Mouse (Mus musculus) hindbrain, embryonic 10.5 days (tissue): ENCODE results near the gene Gldc. TPM values are rescaled to one million over a fixed set of nuclear protein-coding genes. Genes with fewer than 3 reads are reported as not detected.

Source experiments
- DNase-seq: peaks from one replicate; pipeline ENCODE4 v3.0.0-alpha.2; 2017; ENCODE audit warnings: low spot score
- H3K27ac ChIP-seq: fragments of 300-500 bp; sonication (generic); 2 replicates; pipeline ENCODE4 v1.5.1; 2016; ENCODE audit warnings: mild to moderate bottlenecking, moderate library complexity
- H3K27me3 ChIP-seq: fragments of 300-500 bp; sonication (generic); 2 replicates; pipeline ENCODE4 v1.6.1; 2016; ENCODE audit warnings: mild to moderate bottlenecking; ENCODE audit not compliant: poor library complexity, insufficient read depth, severe bottlenecking
- H3K36me3 ChIP-seq: fragments of 300-500 bp; sonication (generic); 2 replicates; pipeline ENCODE4 v1.6.1; 2016; ENCODE audit warnings: mild to moderate bottlenecking, moderate library complexity
- H3K4me1 ChIP-seq: fragments of 300-500 bp; sonication (generic); replicated peaks from 2 replicates; pipeline ENCODE4 v1.6.1; 2016; ENCODE audit warnings: mild to moderate bottlenecking
- H3K4me3 ChIP-seq: fragments of 300-500 bp; sonication (generic); 2 replicates; pipeline ENCODE4 v1.5.1; 2016; ENCODE audit warnings: mild to moderate bottlenecking, moderate library complexity
- H3K9me3 ChIP-seq: fragments of 300-500 bp; sonication (generic); 2 replicates; pipeline ENCODE4 v1.6.1; 2016; ENCODE audit warnings: mild to moderate bottlenecking, moderate library complexity
- WGBS: fragments of 180-500 bp; shearing (Covaris S2); methylation state at CpG from one replicate; pipeline ENCODE4 v1.1.7; 2016; 5-methylcytosine and 5-hydroxymethylcytosine counted together
- polyA plus RNA-seq: library from polyadenylated mRNA; unstranded; fragments of >200 nt; fragmentation: Nextera tagmentation; extraction: Ambion mirVana; gene quantifications from 2 replicates; pipeline ENCODE4 v1.2.1, GENCODE M21; 2016

Gene Gldc
- polyA plus RNA-seq, 1 experiment from 2014 or later, result 26.9 TPM

GRCm38 (mm10) chr19:30115606-30116005, 59.6 kb downstream of the Gldc start:
- H3K4me1 ChIP-seq, result peaks cover 36% of the 10 kb centered on the region
- H3K4me3 ChIP-seq, result no peak overlapping the region
- 0 out of 2 replicates have a peak overlapping the region, but pooled peaks have one; percentile 12 for H3K27ac ChIP-seq
- WGBS, result 92% methylated on average over 5 of the region's 5 CpGs
- H3K36me3 ChIP-seq, result peaks cover 71% of the 10 kb centered on the region
- DNase-seq, result no peak
- H3K9me3 ChIP-seq, result no peaks in the 10 kb centered on the region
- H3K27me3 ChIP-seq, result no peaks in the 10 kb centered on the region

GRCm38 (mm10) chr19:30114919-30115441, 60.2 kb downstream of the Gldc start:
- 55% methylated on average over 14 of the region's 14 CpGs for WGBS
- Histone ChIP-seq H3K27ac (peak overlapping the region; percentile 19), H3K9me3 (no peaks in the 10 kb centered on the region), H3K4me3 (no peak overlapping the region), H3K4me1 (peaks cover 35% of the 10 kb centered on the region), H3K36me3 (peaks cover 73% of the 10 kb centered on the region), H3K27me3 (no peaks in the 10 kb centered on the region)
- DNase-seq, result no peak

- peaks cover 71% of the 10 kb centered on the region for H3K36me3 ChIP-seq
- no peak overlapping the region for H3K27ac ChIP-seq
- peaks cover 21% of the 10 kb centered on the region for H3K4me1 ChIP-seq
- 89% methylated on average over 16 of the region's 16 CpGs for WGBS
- H3K27me3 ChIP-seq, result no peaks in the 10 kb centered on the region
- no peak overlapping the region for H3K4me3 ChIP-seq
- H3K9me3 ChIP-seq, result no peaks in the 10 kb centered on the region
- no peak for DNase-seq
Measured at GRCm38 (mm10) chr19:30112961-30113688, 62.1 kb downstream of the Gldc start.

- 97% methylated on average over 3 of the region's 3 CpGs for WGBS
- H3K27ac ChIP-seq, result no peak overlapping the region
- no peaks in the 10 kb centered on the region for H3K27me3 ChIP-seq
- H3K4me3 ChIP-seq, result no peak overlapping the region
- peaks cover 12% of the 10 kb centered on the region for H3K4me1 ChIP-seq
- H3K9me3 ChIP-seq, result no peaks in the 10 kb centered on the region
- H3K36me3 ChIP-seq, result peaks cover 66% of the 10 kb centered on the region
- no peak for DNase-seq
Measured at GRCm38 (mm10) chr19:30111421-30111820, 63.8 kb downstream of the Gldc start.

GRCm38 (mm10) chr19:30109122-30109521, 66.1 kb downstream of the Gldc start:
- Histone ChIP-seq H3K27ac (no peak overlapping the region), H3K9me3 (no peaks in the 10 kb centered on the region), H3K4me1 (no peaks in the 10 kb centered on the region), H3K27me3 (no peaks in the 10 kb centered on the region), H3K4me3 (no peak overlapping the region), H3K36me3 (peaks cover 68% of the 10 kb centered on the region)
- DNase-seq, result no peak
- 81% methylated on average over 6 of the region's 6 CpGs for WGBS

GRCm38 (mm10) chr19:30108616-30109015, 66.6 kb downstream of the Gldc start:
- H3K27me3 ChIP-seq, result no peaks in the 10 kb centered on the region
- H3K4me3 ChIP-seq, result no peak overlapping the region
- H3K27ac ChIP-seq, result no peak overlapping the region
- DNase-seq, result no peak
- no peaks in the 10 kb centered on the region for H3K9me3 ChIP-seq
- H3K36me3 ChIP-seq, result peaks cover 66% of the 10 kb centered on the region
- H3K4me1 ChIP-seq, result no peaks in the 10 kb centered on the region

GRCm38 (mm10) chr19:30107221-30107845, 67.9 kb downstream of the Gldc start:
- 75% methylated on average over 10 of the region's 10 CpGs for WGBS
- Histone ChIP-seq H3K27me3 (no peaks in the 10 kb centered on the region), H3K4me1 (no peaks in the 10 kb centered on the region), H3K27ac (no peak overlapping the region), H3K4me3 (no peak overlapping the region), H3K9me3 (no peaks in the 10 kb centered on the region), H3K36me3 (peaks cover 65% of the 10 kb centered on the region)
- DNase-seq, result no peak

GRCm38 (mm10) chr19:30105045-30105842, 70.0 kb downstream of the Gldc start:
- 91% methylated on average over 6 of the region's 6 CpGs for WGBS
- H3K27me3 ChIP-seq, result no peaks in the 10 kb centered on the region
- H3K4me1 ChIP-seq, result no peaks in the 10 kb centered on the region
- H3K9me3 ChIP-seq, result 0 out of 2 replicates have a peak, but pooled peaks cover 3% of the 10 kb centered on the region
- H3K36me3 ChIP-seq, result peaks cover 68% of the 10 kb centered on the region
- no peak overlapping the region for H3K27ac ChIP-seq
- no peak for DNase-seq
- no peak overlapping the region for H3K4me3 ChIP-seq

GRCm38 (mm10) chr19:30102620-30103019, 72.6 kb downstream of the Gldc start:
- DNase-seq, result no peak
- peaks cover 80% of the 10 kb centered on the region for H3K36me3 ChIP-seq
- no peaks in the 10 kb centered on the region for H3K27me3 ChIP-seq
- 0 out of 2 replicates have a peak, but pooled peaks cover 14% of the 10 kb centered on the region for H3K9me3 ChIP-seq
- WGBS, result 94% methylated on average over 6 of the region's 6 CpGs
- no peaks in the 10 kb centered on the region for H3K4me1 ChIP-seq
- H3K4me3 ChIP-seq, result no peak overlapping the region
- no peak overlapping the region for H3K27ac ChIP-seq

GRCm38 (mm10) chr19:30100571-30100970, 74.7 kb downstream of the Gldc start:
- Histone ChIP-seq H3K4me3 (no peak overlapping the region), H3K36me3 (peaks cover 89% of the 10 kb centered on the region), H3K9me3 (0 out of 2 replicates have a peak, but pooled peaks cover 14% of the 10 kb centered on the region), H3K4me1 (no peaks in the 10 kb centered on the region), H3K27ac (no peak overlapping the region), H3K27me3 (no peaks in the 10 kb centered on the region)
- WGBS, result 95% methylated on average over 12 of the region's 12 CpGs
- no peak for DNase-seq

- H3K27ac ChIP-seq, result no peak overlapping the region
- H3K27me3 ChIP-seq, result no peaks in the 10 kb centered on the region
- H3K4me1 ChIP-seq, result no peaks in the 10 kb centered on the region
- H3K4me3 ChIP-seq, result no peak overlapping the region
- H3K9me3 ChIP-seq, result 0 out of 2 replicates have a peak, but pooled peaks cover 14% of the 10 kb centered on the region
- H3K36me3 ChIP-seq, result peaks cover 100% of the 10 kb centered on the region
- WGBS, result 85% methylated on average over 4 of the region's 4 CpGs
- DNase-seq, result no peak
Measured at GRCm38 (mm10) chr19:30097039-30097438, 78.2 kb downstream of the Gldc start.

GRCm38 (mm10) chr19:30096186-30096585, 79.0 kb downstream of the Gldc start:
- Histone ChIP-seq H3K27ac (no peak overlapping the region), H3K36me3 (peaks cover 100% of the 10 kb centered on the region), H3K4me3 (no peak overlapping the region), H3K9me3 (0 out of 2 replicates have a peak, but pooled peaks cover 14% of the 10 kb centered on the region), H3K4me1 (no peaks in the 10 kb centered on the region), H3K27me3 (no peaks in the 10 kb centered on the region)
- DNase-seq, result no peak
- WGBS, result 59% methylated on average over 3 of the region's 3 CpGs
